Mouse (Mus musculus): ENCODE results near the gene Olfr625-ps1. TPM values are rescaled to one million over a fixed set of nuclear protein-coding genes. Genes with fewer than 3 reads are reported as not detected.
"Not testable (repeated sequence)": the region's sequence is repeated elsewhere in the genome, so short reads cannot be mapped to it uniquely, and the experiment has no call there.

Gene Olfr625-ps1
- not detected for total RNA-seq (2018; cell fraction: chromatin; rRNA removed)
- total RNA-seq (2018; cell fraction: cytosol; rRNA removed): not detected
- total RNA-seq (2018; cell fraction: nucleus; rRNA removed): not detected
- polyA plus RNA-seq (2018): not detected in 3 replicates

DNA sequence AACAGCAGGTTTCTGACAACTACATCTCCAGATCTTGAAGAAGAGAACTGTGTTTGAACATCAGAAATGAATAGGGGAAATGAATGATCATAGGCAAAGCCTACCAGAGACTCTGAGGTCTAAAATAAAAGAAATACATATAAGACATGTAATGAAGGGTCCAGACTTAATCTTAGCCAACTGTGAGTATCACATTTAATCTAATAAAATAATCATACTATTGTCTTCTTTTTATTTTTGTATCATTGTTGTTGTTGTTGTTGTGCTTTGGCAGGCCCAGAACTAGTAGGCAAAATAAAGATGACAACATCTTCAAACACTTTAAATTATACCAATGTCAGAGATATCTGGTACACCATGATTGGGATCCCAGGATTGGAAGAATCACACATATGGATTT, at the start of gene Olfr625-ps1:
Gene Olfr625-ps1, plus strand, starts transcription at position 301 of the 400 bp plus-strand sequence.
- Histone ChIP-seq H3K36me3 (ENCODE audit: inconsistent target) (no peaks in the 10 kb centered on the region), H3K79me2 (ENCODE audit: inconsistent target) (no peaks in the 10 kb centered on the region), H3K4me3 (ENCODE audit: inconsistent target) (no peak within 1 kb of the TSS), H3K27ac (no peak within 1 kb of the TSS)

GRCm38 (mm10) chr7:103636795-103637194, 45.7 kb upstream of the Olfr625-ps1 start:
- H3K79me2 ChIP-seq (ENCODE audit: inconsistent target): no peaks in the 10 kb centered on the region
- H3K27ac ChIP-seq: no peak overlapping the region
- no peak overlapping the region for H3K4me3 ChIP-seq (ENCODE audit: inconsistent target)
- H3K36me3 ChIP-seq (ENCODE audit: inconsistent target): no peaks in the 10 kb centered on the region

GRCm38 (mm10) chr7:103642602-103643001, 39.9 kb upstream of the Olfr625-ps1 start, which contains the start of gene Olfr622:
TSS of gene Olfr622 (minus strand) at chr7:103642702.
- H3K79me2 ChIP-seq (ENCODE audit: inconsistent target): no peaks in the 10 kb centered on the region
- H3K36me3 ChIP-seq (ENCODE audit: inconsistent target): no peaks in the 10 kb centered on the region
- no peak within 1 kb of the TSS for H3K27ac ChIP-seq
- WGBS (ENCODE audit: missing documents): 89% methylated on average over 1 of the region's 1 CpGs
- no peak within 1 kb of the TSS for H3K4me3 ChIP-seq (ENCODE audit: inconsistent target)

GRCm38 (mm10) chr7:103644070-103644469, 38.5 kb upstream of the Olfr625-ps1 start:
- no peaks in the 10 kb centered on the region for H3K79me2 ChIP-seq (ENCODE audit: inconsistent target)
- no peaks in the 10 kb centered on the region for H3K36me3 ChIP-seq (ENCODE audit: inconsistent target)
- H3K4me3 ChIP-seq (ENCODE audit: inconsistent target): no peak overlapping the region
- H3K27ac ChIP-seq: no peak overlapping the region
- WGBS (ENCODE audit: missing documents): 80% methylated on average over 3 of the region's 4 CpGs

DNA sequence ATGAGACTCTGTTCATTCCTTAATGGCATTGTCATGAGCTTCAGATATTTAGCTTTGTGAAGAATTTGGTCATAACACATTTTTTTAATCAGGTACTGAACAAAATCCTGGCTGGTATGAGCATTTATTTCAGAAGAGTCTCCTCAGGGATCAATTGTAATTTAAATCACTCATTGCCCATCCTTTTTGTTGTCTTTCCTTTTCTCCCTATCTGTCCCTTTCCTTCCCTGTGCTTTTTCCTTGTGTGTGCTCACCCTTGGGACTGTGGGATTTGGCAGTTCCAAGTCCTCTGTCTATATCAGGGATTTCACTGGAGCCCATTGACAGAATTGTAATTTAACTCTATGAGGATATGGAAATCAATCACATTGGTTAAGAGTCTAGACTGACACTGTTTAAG, 18.9 kb upstream of the Olfr625-ps1 start, which contains the start of gene Olfr623:
Gene Olfr623, minus strand, starts transcription at position 101 of the 400 bp plus-strand sequence.
- H3K27ac ChIP-seq: no peak within 1 kb of the TSS
- no peaks in the 10 kb centered on the region for H3K79me2 ChIP-seq (ENCODE audit: inconsistent target)
- no peaks in the 10 kb centered on the region for H3K36me3 ChIP-seq (ENCODE audit: inconsistent target)
- H3K4me3 ChIP-seq (ENCODE audit: inconsistent target): no peak within 1 kb of the TSS

DNA sequence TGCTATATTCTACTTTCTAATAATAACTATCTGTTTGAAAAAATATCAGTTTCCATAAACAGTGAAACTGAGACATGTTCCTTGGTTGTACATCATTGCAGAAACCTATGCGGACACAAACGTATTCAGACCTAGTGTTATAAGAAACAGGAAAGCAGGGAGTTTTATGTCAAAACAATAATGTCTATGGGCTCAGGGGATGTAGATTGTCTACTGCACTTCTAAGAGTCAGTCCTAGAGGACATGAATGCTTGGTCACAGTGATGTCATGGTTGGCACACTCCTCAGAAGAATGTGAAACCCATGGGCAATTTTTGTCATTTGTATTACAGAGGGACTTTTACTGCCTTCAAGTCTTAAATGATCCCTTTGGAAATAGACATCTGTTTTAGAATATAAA, 11.4 kb upstream of the Olfr625-ps1 start, which contains the start of gene Olfr624:
Gene Olfr624, minus strand, starts transcription at position 101 of the 400 bp plus-strand sequence.
- Histone ChIP-seq H3K4me3 (ENCODE audit: inconsistent target) (no peak within 1 kb of the TSS), H3K79me2 (ENCODE audit: inconsistent target) (no peaks in the 10 kb centered on the region), H3K36me3 (ENCODE audit: inconsistent target) (no peaks in the 10 kb centered on the region), H3K27ac (no peak within 1 kb of the TSS)
- 94% methylated on average over 2 of the region's 2 CpGs for WGBS (ENCODE audit: missing documents)

- Histone ChIP-seq H3K79me2 (ENCODE audit: inconsistent target) (no peaks in the 10 kb centered on the region), H3K4me3 (ENCODE audit: inconsistent target) (no peak overlapping the region), H3K36me3 (ENCODE audit: inconsistent target) (no peaks in the 10 kb centered on the region), H3K27ac (no peak overlapping the region)
- 93% methylated on average over 4 of the region's 4 CpGs for WGBS (ENCODE audit: missing documents)
Observed at GRCm38 (mm10) chr7:103699469-103699868, 16.9 kb downstream of the Olfr625-ps1 start.

DNA sequence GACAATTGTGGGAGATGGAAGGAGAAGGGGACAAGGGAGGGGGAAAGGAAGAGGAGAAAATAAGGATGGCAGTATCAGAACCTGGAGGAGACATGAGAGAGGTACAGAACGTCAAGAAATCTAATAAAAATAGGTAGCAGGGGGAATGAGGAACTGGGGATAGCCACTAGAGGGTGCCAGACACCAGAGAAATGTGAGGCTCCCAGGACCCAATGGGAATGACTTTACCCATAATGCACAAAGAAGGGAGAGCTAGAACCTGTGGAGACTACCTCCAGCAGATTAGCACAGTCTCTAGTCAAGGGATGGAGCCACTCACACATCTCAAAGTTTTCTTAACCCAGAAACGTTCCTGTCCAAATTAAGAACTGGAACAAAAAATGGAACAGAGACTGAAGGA, 29.5 kb downstream of the Olfr625-ps1 start:
- Histone ChIP-seq H3K27ac (no peak overlapping the region), H3K79me2 (ENCODE audit: inconsistent target) (no peaks in the 10 kb centered on the region), H3K36me3 (ENCODE audit: inconsistent target) (no peaks in the 10 kb centered on the region), H3K4me3 (ENCODE audit: inconsistent target) (no peak overlapping the region)
- 50% methylated on average over 2 of the region's 2 CpGs for WGBS (ENCODE audit: missing documents)

GRCm38 (mm10) chr7:103714371-103714770, 31.9 kb downstream of the Olfr625-ps1 start, which contains the start of gene Olfr243:
TSS of gene Olfr243 (plus strand) at chr7:103714671.
- Histone ChIP-seq H3K79me2 (ENCODE audit: inconsistent target) (no peaks in the 10 kb centered on the region), H3K4me3 (ENCODE audit: inconsistent target) (no peak within 1 kb of the TSS), H3K27ac (no peak within 1 kb of the TSS), H3K36me3 (ENCODE audit: inconsistent target) (no peaks in the 10 kb centered on the region)

DNA sequence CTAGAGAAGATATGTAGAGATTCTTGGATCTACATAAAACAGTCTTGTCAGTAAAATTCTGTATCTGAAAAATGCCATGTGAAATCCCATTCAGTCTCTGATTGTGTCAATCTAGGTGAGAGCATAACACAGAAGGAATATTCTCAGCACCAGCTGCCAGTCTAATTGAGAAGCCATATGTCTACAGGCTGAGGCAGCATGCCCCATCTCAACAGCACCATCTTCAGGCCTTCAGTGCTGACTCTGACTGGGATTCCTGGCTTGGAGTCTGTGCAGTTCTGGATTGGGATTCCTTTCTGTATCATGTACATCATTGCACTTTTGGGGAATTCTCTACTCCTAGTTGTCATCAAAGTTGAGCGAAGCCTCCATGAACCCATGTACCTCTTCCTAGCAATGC, 33.9 kb downstream of the Olfr625-ps1 start:
- not testable (repeated sequence) for H3K27ac ChIP-seq; H3K79me2 ChIP-seq (ENCODE audit: inconsistent target); H3K36me3 ChIP-seq (ENCODE audit: inconsistent target); H3K4me3 ChIP-seq (ENCODE audit: inconsistent target)
- 100% methylated on average over 1 of the region's 1 CpGs for WGBS (ENCODE audit: missing documents)

GRCm38 (mm10) chr7:103730074-103730473, 47.6 kb downstream of the Olfr625-ps1 start, which contains the start of gene Olfr628:
TSS of gene Olfr628 (plus strand) at chr7:103730374.
- H3K4me3 ChIP-seq (ENCODE audit: inconsistent target): no peak within 1 kb of the TSS
- WGBS (ENCODE audit: missing documents): 94% methylated on average over 1 of the region's 1 CpGs
- H3K79me2 ChIP-seq (ENCODE audit: inconsistent target): no peaks in the 10 kb centered on the region
- no peaks in the 10 kb centered on the region for H3K36me3 ChIP-seq (ENCODE audit: inconsistent target)
- no peak within 1 kb of the TSS for H3K27ac ChIP-seq

Other genes with a start within 250 kb of the Olfr625-ps1 start
- not detected in 3 replicates for gene Olfr605, start 237.3 kb upstream of the Olfr625-ps1 start, polyA plus RNA-seq (2018)
- not detected in 3 replicates for gene Olfr606, start 233.7 kb upstream of the Olfr625-ps1 start, polyA plus RNA-seq (2018)
- gene Olfr607, start 218.6 kb upstream of the Olfr625-ps1 start, polyA plus RNA-seq (2018): not detected in 3 replicates
- gene Olfr608, start 212.8 kb upstream of the Olfr625-ps1 start, polyA plus RNA-seq (2018): not detected in 3 replicates
- not detected in 3 replicates for gene Olfr609, start 184.7 kb upstream of the Olfr625-ps1 start, polyA plus RNA-seq (2018)
- gene Olfr610, start 170.6 kb upstream of the Olfr625-ps1 start, polyA plus RNA-seq (2018): not detected in 3 replicates
- not detected in 3 replicates for gene Olfr611, start 161.9 kb upstream of the Olfr625-ps1 start, polyA plus RNA-seq (2018)
- not detected in 3 replicates for gene Olfr612, start 140.0 kb upstream of the Olfr625-ps1 start, polyA plus RNA-seq (2018)
- gene Olfr613, start 134.6 kb upstream of the Olfr625-ps1 start, polyA plus RNA-seq (2018): not detected in 3 replicates
- not detected in 3 replicates for gene Olfr615, start 126.6 kb upstream of the Olfr625-ps1 start, polyA plus RNA-seq (2018)
- not detected in 3 replicates for gene Olfr616, start 113.6 kb upstream of the Olfr625-ps1 start, polyA plus RNA-seq (2018)
- gene Olfr617, start 109.7 kb upstream of the Olfr625-ps1 start, polyA plus RNA-seq (2018): not detected in 3 replicates
- not detected in 3 replicates for gene Olfr618, start 92.6 kb upstream of the Olfr625-ps1 start, polyA plus RNA-seq (2018)
- gene Olfr619, start 82.1 kb upstream of the Olfr625-ps1 start, polyA plus RNA-seq (2018): not detected in 3 replicates
- gene Olfr620, start 70.2 kb upstream of the Olfr625-ps1 start, polyA plus RNA-seq (2018): not detected in 3 replicates
- not detected in 3 replicates for gene Olfr622, start 40.0 kb upstream of the Olfr625-ps1 start, polyA plus RNA-seq (2018)
- gene Olfr623, start 19.0 kb upstream of the Olfr625-ps1 start, polyA plus RNA-seq (2018): not detected in 3 replicates
- 0.09 to 0.15 TPM (median 0.09 TPM) in 3 replicates for gene Olfr624, start 11.5 kb upstream of the Olfr625-ps1 start, polyA plus RNA-seq (2018)
- not detected in 3 replicates for gene Olfr243, start 32.0 kb downstream of the Olfr625-ps1 start, polyA plus RNA-seq (2018)
- gene Olfr628, start 47.7 kb downstream of the Olfr625-ps1 start, polyA plus RNA-seq (2018): not detected in 3 replicates
- not detected in 3 replicates for gene Olfr629, start 62.2 kb downstream of the Olfr625-ps1 start, polyA plus RNA-seq (2018)
- gene Olfr630, start 74.6 kb downstream of the Olfr625-ps1 start, polyA plus RNA-seq (2018): not detected in 3 replicates
- gene Olfr69, start 88.9 kb downstream of the Olfr625-ps1 start, polyA plus RNA-seq (2018): not detected in 3 replicates
- not detected in 3 replicates for gene Olfr68, start 97.0 kb downstream of the Olfr625-ps1 start, polyA plus RNA-seq (2018)
- not detected in 3 replicates for gene Olfr67, start 109.1 kb downstream of the Olfr625-ps1 start, polyA plus RNA-seq (2018)
- gene Hbb-bt, start 131.3 kb downstream of the Olfr625-ps1 start, polyA plus RNA-seq (2018): not detected in 3 replicates
- not detected in 3 replicates for gene Hbb-bs, start 145.4 kb downstream of the Olfr625-ps1 start, polyA plus RNA-seq (2018)
- not detected in 3 replicates for gene Hbb-bh2, start 157.8 kb downstream of the Olfr625-ps1 start, polyA plus RNA-seq (2018)
- gene Hbb-bh1, start 160.4 kb downstream of the Olfr625-ps1 start, polyA plus RNA-seq (2018): not detected in 3 replicates
- gene Hbb-y, start 170.5 kb downstream of the Olfr625-ps1 start, polyA plus RNA-seq (2018): not detected in 3 replicates
- gene Olfr66, start 203.5 kb downstream of the Olfr625-ps1 start, polyA plus RNA-seq (2018): not detected in 3 replicates
- not detected in 3 replicates for gene Olfr64, start 211.8 kb downstream of the Olfr625-ps1 start, polyA plus RNA-seq (2018)
- gene Olfr65, start 220.8 kb downstream of the Olfr625-ps1 start, polyA plus RNA-seq (2018): not detected in 3 replicates
- gene Olfr631, start 246.1 kb downstream of the Olfr625-ps1 start, polyA plus RNA-seq (2018): not detected in 3 replicates

Measured in macrophage (primary cell).